Mouse (Mus musculus): ENCODE measurements around the gene Rbak.

DNA sequence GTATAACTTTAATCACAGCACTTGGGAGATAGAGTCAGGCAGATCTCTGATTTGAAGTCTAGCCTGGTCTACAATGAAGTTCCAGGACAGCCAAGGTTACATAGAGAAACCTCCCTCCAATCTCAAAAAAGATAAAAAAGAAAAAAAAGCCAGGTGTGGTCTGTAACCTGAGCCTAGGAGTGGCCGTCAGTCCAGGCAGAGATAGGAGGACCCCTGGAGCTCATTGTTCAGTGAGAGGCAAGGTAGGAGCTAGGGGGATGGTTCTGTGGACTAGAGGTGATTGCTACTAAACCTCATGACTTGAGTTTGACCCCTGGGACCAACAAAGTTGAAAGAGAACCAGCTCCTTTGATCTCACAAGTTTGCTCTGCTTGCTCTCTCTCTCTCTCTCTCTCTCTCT lies 57.9 kb downstream of the Rbak start:
- TF ChIP-seq CTCF (IDR thresholded peaks at IDR 0.05; ENCODE audit: control insufficient read depth, insufficient read depth, low read length) (no peak), POLR2A (IDR thresholded peaks at IDR 0.05; ENCODE audit: borderline replicate concordance, control insufficient read depth, low read depth, low read length) (no peak)

Data from bone marrow, adult 2 months (tissue).